Mouse (Mus musculus): ENCODE data around the gene Atp13a2.

GRCm38 (mm10) chr4:140992215-140992614 lies 5.5 kb downstream of the Atp13a2 start:
- TF ChIP-seq CTCF (IDR thresholded peaks at IDR 0.05; ENCODE audit: extremely low read depth, insufficient read depth, insufficient read length, insufficient replicate concordance) (no peak), POLR2A (IDR thresholded peaks at IDR 0.05; ENCODE audit: low read depth, low read length) (no peak)
